In genomic region chr5:67096378-67096771, GRCm38 (mm10) we compare ENCODE assay signal across 7 mouse cellular contexts. TPM values are rescaled to one million over a fixed set of nuclear protein-coding genes. Genes with fewer than 3 reads are reported as not detected.
DNase-seq lines count a peak whose midpoint lies in the region; ATAC-seq lines count a peak whose summit lies in the region.

No protein-coding gene starts in this region.

- H3K9ac ChIP-seq in forebrain, embryonic 16.5 days (replicated peaks; ENCODE audit: low read depth, low read length) = no peak overlapping the region
- no peak overlapping the region for H3K9ac ChIP-seq in neural tube, embryonic 11.5 days (ENCODE audit: low read length)

- under 1% methylated on average over 28 of the region's 28 CpGs for WGBS in forebrain, embryonic 16.5 days
- under 1% methylated on average over 20 of the region's 28 CpGs for WGBS in neural tube, embryonic 11.5 days

- peaks cover 9% of the 10 kb centered on the region for H3K4me1 ChIP-seq in forebrain, embryonic 16.5 days (replicated peaks; ENCODE audit: control insufficient read depth, insufficient read depth, low read length)
- H3K4me1 ChIP-seq in neural tube, embryonic 11.5 days (ENCODE audit: control insufficient read depth, insufficient read depth, low read length) = peaks cover 6% of the 10 kb centered on the region; the same call in 1 of the 2 replicates

- H3K27ac ChIP-seq in forebrain, embryonic 16.5 days (ENCODE audit: low read length) = no peak overlapping the region
- H3K27ac ChIP-seq in neural tube, embryonic 11.5 days (ENCODE audit: low read depth, low read length) = no peak overlapping the region

- intact Hi-C loops in left cerebral cortex, postnatal 36 days (cut with DNase I) = loop anchor here (5.0 kb wide), 1 partner anchor 511 kb away; the partner anchor contains the start of gene Shisa3

- peak overlapping the region; percentile 32; the same call in 1 of the 2 replicates for H3K4me2 ChIP-seq in forebrain, embryonic 16.5 days (ENCODE audit: low read length)
- peak overlapping the region; percentile 45 for H3K4me2 ChIP-seq in neural tube, embryonic 11.5 days (ENCODE audit: low read depth)

- DNase-seq in urinary bladder, postnatal 14 days (ENCODE audit: low spot score) = peak; percentile 19
- DNase-seq in urinary bladder, postnatal 10 days (ENCODE audit: low spot score) = no peak
- DNase-seq in kidney, postnatal 4 days = peak; percentile 37 to 48
- peak; percentile 58 for DNase-seq in neural tube, embryonic 11.5 days (ENCODE audit: low spot score)
- no peak for DNase-seq in left cerebral cortex, postnatal 36 days (ENCODE audit: low spot score in 2 of 2)

- no peaks in the 10 kb centered on the region for H3K9me3 ChIP-seq in forebrain, embryonic 16.5 days (ENCODE audit: control insufficient read depth, low read length)
- no peaks in the 10 kb centered on the region for H3K9me3 ChIP-seq in neural tube, embryonic 11.5 days (ENCODE audit: control insufficient read depth, low read length)

- H3K36me3 ChIP-seq in forebrain, embryonic 16.5 days (ENCODE audit: control insufficient read depth, insufficient read depth) = no peaks in the 10 kb centered on the region
- no peaks in the 10 kb centered on the region for H3K36me3 ChIP-seq in neural tube, embryonic 11.5 days (ENCODE audit: control insufficient read depth, insufficient read depth, low read length)

- H3K27me3 ChIP-seq in forebrain, embryonic 16.5 days (replicated peaks; ENCODE audit: control insufficient read depth, insufficient read depth, low read length) = peaks cover 68% of the 10 kb centered on the region
- peaks cover 97% of the 10 kb centered on the region for H3K27me3 ChIP-seq in neural tube, embryonic 11.5 days (ENCODE audit: control insufficient read depth, insufficient read depth, low read length)

- ATAC-seq in forebrain, embryonic 16.5 days = no peak
- ATAC-seq in neural tube, embryonic 11.5 days (ENCODE audit: insufficient read depth, low FRiP score, low TSS enrichment) = no peak
- no peak for ATAC-seq in megakaryocyte-erythroid progenitor cell, adult 5-6 weeks (replicated peaks; ENCODE audit: low FRiP score, low TSS enrichment, poor library complexity, severe bottlenecking)

- peak overlapping the region; percentile 15 for H3K4me3 ChIP-seq in forebrain, embryonic 16.5 days (replicated peaks; ENCODE audit: low read length)
- H3K4me3 ChIP-seq in neural tube, embryonic 11.5 days (ENCODE audit: low read depth, low read length) = peak overlapping the region; percentile 25

RNA-seq across cellular contexts. Expression of gene Phox2b, which starts 2.7 kb away (rescaled TPM):
- not detected in 2 replicates for polyA plus RNA-seq in forebrain, embryonic 16.5 days (2015; fragmentation: Nextera tagmentation; extraction: Ambion mirVana)
- 1.5 and 3.2 TPM in 2 replicates for polyA plus RNA-seq in neural tube, embryonic 11.5 days (2014; fragmentation: Nextera tagmentation; extraction: Ambion mirVana)
- total RNA-seq in left cerebral cortex, postnatal 36 days (2021) = not detected
- not detected in 2 replicates for total RNA-seq in megakaryocyte-erythroid progenitor cell, adult 5-6 weeks (2014; fragmentation: Nextera tagmentation)
- total RNA-seq in megakaryocyte-erythroid progenitor cell, adult 5-6 weeks (2017) = not detected in 2 replicates

Comparison
In these comparisons a context has a peak if more than half of its experiments do, and no peak if none do; other contexts are left out.
1. DNase-seq: peak in urinary bladder, postnatal 14 days (single experiment), kidney, postnatal 4 days (2 of 2) and neural tube, embryonic 11.5 days (single experiment); none in urinary bladder, postnatal 10 days (single experiment) and left cerebral cortex, postnatal 36 days (0 of 2).